Mouse (Mus musculus): ENCODE measurements around the gene Vps37c. TPM values are rescaled to one million over a fixed set of nuclear protein-coding genes. Genes with fewer than 3 reads are reported as not detected.

The Vps37c gene
- polyA plus RNA-seq, 1 experiment = 29.0 TPM

GRCm38 (mm10) chr19:10750161-10750560 is 61.6 kb downstream of the Vps37c start:
- Histone ChIP-seq H3K4me1 (ENCODE audit: control insufficient read depth, insufficient read depth, low read length) (no peaks in the 10 kb centered on the region), H3K36me3 (ENCODE audit: control insufficient read depth, insufficient read depth, low read length) (no peaks in the 10 kb centered on the region), H3K27me3 (ENCODE audit: control insufficient read depth, insufficient read depth, low read length) (no peaks in the 10 kb centered on the region), H3K27ac (ENCODE audit: control insufficient read depth, insufficient read depth, low read depth, low read length) (no peak overlapping the region), H3K4me3 (ENCODE audit: control insufficient read depth, low read depth, low read length) (no peak overlapping the region)
- TF ChIP-seq POLR2A (IDR thresholded peaks at IDR 0.05; ENCODE audit: control insufficient read depth, low read depth, low read length) = no peak
- TF ChIP-seq CTCF (IDR thresholded peaks at IDR 0.05; ENCODE audit: control insufficient read depth, insufficient read depth, insufficient replicate concordance, low read depth, low read length) = no peak

DNA sequence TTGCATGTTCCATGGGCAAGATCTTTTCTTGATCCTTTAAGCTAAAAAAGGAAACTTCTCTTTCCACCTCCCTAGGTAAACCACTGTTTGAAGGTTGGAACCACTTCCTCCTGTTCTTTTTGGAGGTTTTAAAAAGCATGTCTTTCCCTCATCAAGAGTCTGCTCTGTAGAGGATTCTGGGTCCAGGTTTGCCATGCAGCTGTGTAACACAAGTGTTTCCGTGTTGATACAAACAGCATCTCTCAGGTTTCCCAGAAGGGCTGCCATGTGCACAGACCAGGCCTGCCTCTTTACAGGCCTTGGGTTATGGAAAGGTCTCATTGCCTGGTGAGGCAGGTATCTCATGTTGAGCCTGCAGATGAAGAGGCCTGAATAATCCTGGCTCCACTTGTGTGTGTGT is 63.1 kb downstream of the Vps37c start:
- TF ChIP-seq POLR2A (IDR thresholded peaks at IDR 0.05; ENCODE audit: control insufficient read depth, low read depth, low read length) = no peak
- TF ChIP-seq CTCF (IDR thresholded peaks at IDR 0.05; ENCODE audit: control insufficient read depth, insufficient read depth, insufficient replicate concordance, low read depth, low read length) = no peak
- Histone ChIP-seq H3K4me1 (ENCODE audit: control insufficient read depth, insufficient read depth, low read length) (no peaks in the 10 kb centered on the region), H3K4me3 (ENCODE audit: control insufficient read depth, low read depth, low read length) (no peak overlapping the region)

DNA sequence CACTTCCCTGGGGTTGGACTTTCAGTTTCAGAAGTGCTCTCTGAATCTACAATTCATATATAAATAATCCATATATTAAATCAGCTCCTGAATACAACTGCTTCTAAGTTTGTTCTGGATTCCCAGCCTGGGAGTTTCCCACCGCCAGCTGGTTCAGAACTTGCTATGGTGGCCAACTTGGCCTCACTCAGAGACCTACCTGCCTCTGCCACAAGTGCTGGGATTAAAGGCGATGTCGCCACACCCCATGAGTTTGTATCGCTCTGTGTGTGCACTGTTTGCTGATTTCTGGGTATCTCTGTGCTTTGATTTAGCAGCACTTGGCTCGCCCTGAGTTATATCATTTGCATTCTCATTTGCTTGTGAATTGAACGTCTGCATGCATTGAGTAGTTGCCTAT is 63.6 kb downstream of the Vps37c start:
- no peaks in the 10 kb centered on the region for H3K36me3 ChIP-seq (ENCODE audit: control insufficient read depth, insufficient read depth, low read length)
- no peak for TF ChIP-seq CTCF (IDR thresholded peaks at IDR 0.05; ENCODE audit: control insufficient read depth, insufficient read depth, insufficient replicate concordance, low read depth, low read length)
- TF ChIP-seq POLR2A (IDR thresholded peaks at IDR 0.05; ENCODE audit: control insufficient read depth, low read depth, low read length) = no peak

More for the DNA sequence above, 63.1 kb downstream of the Vps37c start:
- no peaks in the 10 kb centered on the region for H3K27me3 ChIP-seq (ENCODE audit: control insufficient read depth, insufficient read depth, low read length)
- H3K36me3 ChIP-seq (ENCODE audit: control insufficient read depth, insufficient read depth, low read length) = no peaks in the 10 kb centered on the region
- H3K27ac ChIP-seq (ENCODE audit: control insufficient read depth, insufficient read depth, low read depth, low read length) = no peak overlapping the region

GRCm38 (mm10) chr19:10752646-10753045 is 64.1 kb downstream of the Vps37c start:
- no peaks in the 10 kb centered on the region for H3K27me3 ChIP-seq (ENCODE audit: control insufficient read depth, insufficient read depth, low read length)
- no peak overlapping the region for H3K4me3 ChIP-seq (ENCODE audit: control insufficient read depth, low read depth, low read length)
- TF ChIP-seq CTCF (IDR thresholded peaks at IDR 0.05; ENCODE audit: control insufficient read depth, insufficient read depth, insufficient replicate concordance, low read depth, low read length) = no peak
- no peak for TF ChIP-seq POLR2A (IDR thresholded peaks at IDR 0.05; ENCODE audit: control insufficient read depth, low read depth, low read length)
- H3K4me1 ChIP-seq (ENCODE audit: control insufficient read depth, insufficient read depth, low read length) = no peaks in the 10 kb centered on the region
- H3K27ac ChIP-seq (ENCODE audit: control insufficient read depth, insufficient read depth, low read depth, low read length) = no peak overlapping the region
- H3K36me3 ChIP-seq (ENCODE audit: control insufficient read depth, insufficient read depth, low read length) = no peaks in the 10 kb centered on the region

More for the DNA sequence above, 63.6 kb downstream of the Vps37c start:
- H3K27ac ChIP-seq (ENCODE audit: control insufficient read depth, insufficient read depth, low read depth, low read length) = no peak overlapping the region
- no peak overlapping the region for H3K4me3 ChIP-seq (ENCODE audit: control insufficient read depth, low read depth, low read length)
- no peaks in the 10 kb centered on the region for H3K4me1 ChIP-seq (ENCODE audit: control insufficient read depth, insufficient read depth, low read length)
- H3K27me3 ChIP-seq (ENCODE audit: control insufficient read depth, insufficient read depth, low read length) = no peaks in the 10 kb centered on the region

- no peaks in the 10 kb centered on the region for H3K27me3 ChIP-seq (ENCODE audit: control insufficient read depth, insufficient read depth, low read length)
- no peak overlapping the region for H3K4me3 ChIP-seq (ENCODE audit: control insufficient read depth, low read depth, low read length)
- TF ChIP-seq POLR2A (IDR thresholded peaks at IDR 0.05; ENCODE audit: control insufficient read depth, low read depth, low read length) = no peak
- no peak for TF ChIP-seq CTCF (IDR thresholded peaks at IDR 0.05; ENCODE audit: control insufficient read depth, insufficient read depth, insufficient replicate concordance, low read depth, low read length)
- H3K36me3 ChIP-seq (ENCODE audit: control insufficient read depth, insufficient read depth, low read length) = no peaks in the 10 kb centered on the region
- no peak overlapping the region for H3K27ac ChIP-seq (ENCODE audit: control insufficient read depth, insufficient read depth, low read depth, low read length)
- no peaks in the 10 kb centered on the region for H3K4me1 ChIP-seq (ENCODE audit: control insufficient read depth, insufficient read depth, low read length)
Measured at GRCm38 (mm10) chr19:10757125-10757524, 68.6 kb downstream of the Vps37c start.

DNA sequence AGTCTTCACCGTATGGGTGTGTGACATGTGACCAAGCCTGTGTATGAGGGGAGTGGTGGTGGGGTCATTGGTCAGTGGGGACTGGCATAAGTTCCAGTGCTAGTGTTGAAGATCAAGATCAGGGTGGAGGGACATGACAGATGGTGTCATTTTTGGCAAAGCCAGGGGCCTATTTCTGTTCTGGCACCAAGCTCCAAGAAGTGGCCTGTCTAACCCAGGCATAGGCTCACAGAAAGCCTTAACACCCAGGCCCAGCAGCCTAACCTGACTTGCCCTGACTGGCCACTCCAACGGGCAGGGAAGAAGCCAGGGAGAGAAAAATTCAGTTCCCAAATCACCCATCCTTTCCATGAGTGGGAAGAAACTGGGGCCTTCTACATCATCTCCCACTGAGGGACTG is 69.0 kb downstream of the Vps37c start:
- H3K36me3 ChIP-seq (ENCODE audit: control insufficient read depth, insufficient read depth, low read length) = no peaks in the 10 kb centered on the region
- no peak overlapping the region for H3K4me3 ChIP-seq (ENCODE audit: control insufficient read depth, low read depth, low read length)
- no peaks in the 10 kb centered on the region for H3K27me3 ChIP-seq (ENCODE audit: control insufficient read depth, insufficient read depth, low read length)
- no peak overlapping the region for H3K27ac ChIP-seq (ENCODE audit: control insufficient read depth, insufficient read depth, low read depth, low read length)
- TF ChIP-seq CTCF (IDR thresholded peaks at IDR 0.05; ENCODE audit: control insufficient read depth, insufficient read depth, insufficient replicate concordance, low read depth, low read length) (no peak), POLR2A (IDR thresholded peaks at IDR 0.05; ENCODE audit: control insufficient read depth, low read depth, low read length) (no peak)
- H3K4me1 ChIP-seq (ENCODE audit: control insufficient read depth, insufficient read depth, low read length) = no peaks in the 10 kb centered on the region

DNA sequence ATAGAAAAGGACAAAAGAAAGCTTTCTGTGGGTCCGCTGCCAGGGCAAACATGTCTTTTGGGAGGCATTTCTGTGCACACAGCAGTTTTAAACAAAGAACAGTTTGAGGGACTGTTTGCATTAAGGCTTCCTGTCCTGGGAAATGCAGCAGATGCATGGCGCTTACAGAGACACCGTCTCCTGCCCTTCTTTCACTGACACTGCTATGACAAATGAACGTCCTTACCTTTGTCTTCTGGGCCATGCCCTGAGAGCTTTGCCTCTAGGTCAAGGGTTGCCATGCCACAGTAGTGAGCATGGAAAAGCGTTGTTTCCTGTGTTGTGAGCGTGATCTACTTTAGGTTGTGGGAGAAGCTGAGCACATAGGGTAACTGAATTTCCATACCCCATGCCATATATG is 70.2 kb downstream of the Vps37c start:
- Histone ChIP-seq H3K36me3 (ENCODE audit: control insufficient read depth, insufficient read depth, low read length) (no peaks in the 10 kb centered on the region), H3K4me3 (ENCODE audit: control insufficient read depth, low read depth, low read length) (no peak overlapping the region), H3K27ac (ENCODE audit: control insufficient read depth, insufficient read depth, low read depth, low read length) (no peak overlapping the region), H3K27me3 (ENCODE audit: control insufficient read depth, insufficient read depth, low read length) (no peaks in the 10 kb centered on the region), H3K4me1 (ENCODE audit: control insufficient read depth, insufficient read depth, low read length) (no peaks in the 10 kb centered on the region)
- TF ChIP-seq CTCF (IDR thresholded peaks at IDR 0.05; ENCODE audit: control insufficient read depth, insufficient read depth, insufficient replicate concordance, low read depth, low read length) (no peak), POLR2A (IDR thresholded peaks at IDR 0.05; ENCODE audit: control insufficient read depth, low read depth, low read length) (no peak)

DNA sequence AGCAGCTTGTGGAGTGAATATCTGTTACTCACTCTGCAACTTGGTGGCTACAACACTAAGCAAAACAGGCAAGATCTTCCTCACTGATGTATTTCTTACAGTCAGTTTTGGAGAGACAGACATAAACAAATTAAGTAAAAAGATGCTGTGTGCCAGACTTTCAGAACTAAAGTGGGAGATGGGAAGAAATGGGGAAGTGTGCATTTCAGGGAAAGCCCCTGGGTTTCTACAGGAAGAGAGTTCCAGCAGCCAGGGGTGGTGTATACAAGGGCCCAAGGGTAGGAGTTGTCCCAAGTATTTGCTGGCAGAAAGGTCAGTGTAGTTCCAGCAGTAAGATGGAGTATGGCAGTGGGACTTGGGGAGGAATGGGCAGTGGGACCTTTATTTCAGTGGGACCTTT is 71.0 kb downstream of the Vps37c start:
- no peaks in the 10 kb centered on the region for H3K27me3 ChIP-seq (ENCODE audit: control insufficient read depth, insufficient read depth, low read length)
- no peak overlapping the region for H3K27ac ChIP-seq (ENCODE audit: control insufficient read depth, insufficient read depth, low read depth, low read length)
- no peaks in the 10 kb centered on the region for H3K4me1 ChIP-seq (ENCODE audit: control insufficient read depth, insufficient read depth, low read length)
- H3K4me3 ChIP-seq (ENCODE audit: control insufficient read depth, low read depth, low read length) = no peak overlapping the region
- TF ChIP-seq CTCF (IDR thresholded peaks at IDR 0.05; ENCODE audit: control insufficient read depth, insufficient read depth, insufficient replicate concordance, low read depth, low read length) (no peak), POLR2A (IDR thresholded peaks at IDR 0.05; ENCODE audit: control insufficient read depth, low read depth, low read length) (no peak)
- H3K36me3 ChIP-seq (ENCODE audit: control insufficient read depth, insufficient read depth, low read length) = no peaks in the 10 kb centered on the region
